Mouse (Mus musculus): ENCODE data around the gene Hsd11b1. TPM values are rescaled to one million over a fixed set of nuclear protein-coding genes. Genes with fewer than 3 reads are reported as not detected.

Hsd11b1 gene
- total RNA-seq, 2 experiments from 2014 or later: 6.7 to 7.2 TPM

GRCm38 (mm10) chr1:193284228-193284779, 20.4 kb upstream of the Hsd11b1 start:
- no peak for DNase-seq (ENCODE audit: low spot score)
- intact Hi-C loops (cut with DNase I): no loop called here

- no peak for DNase-seq (ENCODE audit: low spot score)
- intact Hi-C loops (cut with DNase I): no loop called here
These were observed 17.5 kb upstream of the Hsd11b1 start for GRCm38 (mm10) chr1:193281344-193281743.

- DNase-seq (ENCODE audit: low spot score): no peak
- intact Hi-C loops (cut with DNase I): no loop called here
These were observed 15.6 kb upstream of the Hsd11b1 start for GRCm38 (mm10) chr1:193279492-193279891.

- no peak for DNase-seq (ENCODE audit: low spot score)
- intact Hi-C loops (cut with DNase I): no loop called here
These were observed 14.7 kb upstream of the Hsd11b1 start for GRCm38 (mm10) chr1:193278414-193279045.

- DNase-seq (ENCODE audit: low spot score): no peak
- intact Hi-C loops (cut with DNase I): no loop called here
These were observed 10.7 kb upstream of the Hsd11b1 start for GRCm38 (mm10) chr1:193274407-193275071.

- intact Hi-C loops (cut with DNase I): loop anchor here (2.0 kb wide), 1 partner anchor 44 kb away; no protein-coding TSS in a partner anchor
- peak; percentile 76 for DNase-seq (ENCODE audit: low spot score)
These were observed 9.2 kb upstream of the Hsd11b1 start, which contains the start of gene G0s2 for GRCm38 (mm10) chr1:193272916-193273601. Gene G0s2, minus strand, starts transcription at chr1:193273217.

- no peak for DNase-seq (ENCODE audit: low spot score)
- intact Hi-C loops (cut with DNase I): loop anchor here (2.0 kb wide), 1 partner anchor 44 kb away; no protein-coding TSS in a partner anchor
These were observed 8.5 kb upstream of the Hsd11b1 start for GRCm38 (mm10) chr1:193272137-193272915.

- intact Hi-C loops (cut with DNase I): no loop called here
- no peak for DNase-seq (ENCODE audit: low spot score)
These were observed 7.3 kb upstream of the Hsd11b1 start for GRCm38 (mm10) chr1:193270965-193271763.

- intact Hi-C loops (cut with DNase I): no loop called here
- DNase-seq (ENCODE audit: low spot score): no peak
These were observed 1.9 kb upstream of the Hsd11b1 start for GRCm38 (mm10) chr1:193265734-193266133.

- DNase-seq (ENCODE audit: low spot score): no peak
- intact Hi-C loops (cut with DNase I): no loop called here
These were observed 608 bp downstream of the Hsd11b1 start for GRCm38 (mm10) chr1:193263026-193263907.

GRCm38 (mm10) chr1:193261897-193262548, 1.9 kb downstream of the Hsd11b1 start:
- intact Hi-C loops (cut with DNase I): no loop called here

GRCm38 (mm10) chr1:193259559-193259958, 4.3 kb downstream of the Hsd11b1 start:
- no peak for DNase-seq (ENCODE audit: low spot score)
- intact Hi-C loops (cut with DNase I): loop anchor here (5.0 kb wide), 1 partner anchor 118 kb away; no protein-coding TSS in a partner anchor

More at GRCm38 (mm10) chr1:193261897-193262548, 1.9 kb downstream of the Hsd11b1 start:
- peak; percentile 54 for DNase-seq (ENCODE audit: low spot score)

GRCm38 (mm10) chr1:193256621-193257098, 7.2 kb downstream of the Hsd11b1 start:
- intact Hi-C loops (cut with DNase I): loop anchor here (5.0 kb wide), 1 partner anchor 121 kb away; no protein-coding TSS in a partner anchor
- no peak for DNase-seq (ENCODE audit: low spot score)

- DNase-seq (ENCODE audit: low spot score): no peak
- intact Hi-C loops (cut with DNase I): loop anchor here (5.0 kb wide), 1 partner anchor 121 kb away; no protein-coding TSS in a partner anchor
These were observed 7.6 kb downstream of the Hsd11b1 start for GRCm38 (mm10) chr1:193256289-193256577.

- peak; percentile 35 for DNase-seq (ENCODE audit: low spot score)
- intact Hi-C loops (cut with DNase I): loop anchor here (1.0 to 5.0 kb wide), 3 partner anchors 69 to 122 kb away; no protein-coding TSS in a partner anchor
These were observed 8.2 kb downstream of the Hsd11b1 start for GRCm38 (mm10) chr1:193255488-193256288.

GRCm38 (mm10) chr1:193255032-193255431, 8.8 kb downstream of the Hsd11b1 start:
- intact Hi-C loops (cut with DNase I): loop anchor here (1.0 to 5.0 kb wide), 3 partner anchors 69 to 122 kb away; no protein-coding TSS in a partner anchor
- DNase-seq (ENCODE audit: low spot score): no peak

Data from heart, postnatal 25 days (tissue).